Mouse (Mus musculus): ENCODE data around the gene Hsp90ab1.

Hsp90ab1 gene

DNA sequence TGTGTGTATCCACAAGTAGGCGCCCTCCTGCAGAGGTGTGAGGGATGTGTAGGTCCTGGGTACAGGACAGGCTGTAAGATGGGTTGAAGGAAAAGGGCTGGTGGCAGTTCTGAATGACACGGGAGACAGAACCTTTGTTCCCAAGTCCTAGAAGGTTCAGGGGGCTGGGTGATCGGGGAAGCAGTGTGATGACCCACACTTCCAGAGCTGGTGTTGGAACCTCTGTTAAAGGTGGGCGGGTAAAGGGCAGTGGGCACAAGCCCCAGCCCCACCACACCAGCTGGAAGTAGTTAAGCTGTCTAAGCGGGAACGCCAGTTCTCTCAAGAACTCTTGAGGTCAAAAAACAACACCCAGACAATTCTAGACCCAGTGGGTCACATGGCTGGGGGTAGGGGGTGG lies 17.3 kb upstream of the Hsp90ab1 start:
- Histone ChIP-seq H3K36me3 (ENCODE audit: control insufficient read depth, insufficient read depth, low read length, poor library complexity, severe bottlenecking) (no peaks in the 10 kb centered on the region), H3K27me3 (ENCODE audit: control insufficient read depth, insufficient read depth, low read length, poor library complexity, severe bottlenecking) (no peaks in the 10 kb centered on the region)
- no peak for DNase-seq (ENCODE audit: low read depth, low spot score)

DNA sequence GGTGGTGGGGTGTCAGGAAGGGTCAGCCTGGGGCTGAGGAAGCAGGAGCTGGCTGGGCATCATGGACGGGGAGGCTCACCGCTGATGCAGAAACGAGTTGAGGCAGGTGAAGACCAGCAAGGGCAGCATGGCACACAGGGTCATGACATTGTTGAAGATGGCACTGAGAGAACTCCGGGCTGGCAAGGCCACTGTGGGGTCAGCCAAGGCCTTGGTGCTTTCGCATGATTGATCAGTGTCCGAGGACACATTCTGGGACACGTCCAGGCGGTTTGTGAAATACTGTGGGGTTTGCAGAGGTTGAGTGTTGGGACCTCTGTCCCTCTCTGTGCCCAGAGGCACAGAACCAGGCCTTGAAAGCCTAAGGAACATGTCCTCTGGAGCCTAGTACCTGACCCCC lies 16.8 kb upstream of the Hsp90ab1 start:
- Histone ChIP-seq H3K36me3 (ENCODE audit: control insufficient read depth, insufficient read depth, low read length, poor library complexity, severe bottlenecking) (no peaks in the 10 kb centered on the region), H3K27me3 (ENCODE audit: control insufficient read depth, insufficient read depth, low read length, poor library complexity, severe bottlenecking) (no peaks in the 10 kb centered on the region)
- no peak for DNase-seq (ENCODE audit: low read depth, low spot score)

DNA sequence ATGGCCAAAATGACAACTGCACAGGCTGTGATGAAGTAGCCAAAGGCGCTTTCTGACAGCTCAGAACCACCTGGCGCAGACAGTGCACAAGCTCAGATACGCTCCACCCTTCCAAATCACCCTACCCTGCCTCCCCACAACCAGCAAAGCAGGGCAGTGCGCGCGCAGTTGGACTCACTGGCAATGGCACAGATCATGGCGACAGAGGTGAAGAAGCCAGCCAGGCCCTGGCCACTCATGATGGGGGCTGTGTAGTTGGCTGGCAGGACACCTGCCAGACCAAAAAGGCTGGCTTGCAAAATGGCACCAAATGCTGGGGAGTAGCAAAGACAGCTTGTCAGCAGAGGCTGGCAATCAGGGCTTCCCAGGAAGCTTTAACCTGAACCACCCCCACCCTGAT lies 16.2 kb upstream of the Hsp90ab1 start:
- no peaks in the 10 kb centered on the region for H3K36me3 ChIP-seq (ENCODE audit: control insufficient read depth, insufficient read depth, low read length, poor library complexity, severe bottlenecking)
- H3K27me3 ChIP-seq (ENCODE audit: control insufficient read depth, insufficient read depth, low read length, poor library complexity, severe bottlenecking): no peaks in the 10 kb centered on the region
- no peak for DNase-seq (ENCODE audit: low read depth, low spot score)

DNA sequence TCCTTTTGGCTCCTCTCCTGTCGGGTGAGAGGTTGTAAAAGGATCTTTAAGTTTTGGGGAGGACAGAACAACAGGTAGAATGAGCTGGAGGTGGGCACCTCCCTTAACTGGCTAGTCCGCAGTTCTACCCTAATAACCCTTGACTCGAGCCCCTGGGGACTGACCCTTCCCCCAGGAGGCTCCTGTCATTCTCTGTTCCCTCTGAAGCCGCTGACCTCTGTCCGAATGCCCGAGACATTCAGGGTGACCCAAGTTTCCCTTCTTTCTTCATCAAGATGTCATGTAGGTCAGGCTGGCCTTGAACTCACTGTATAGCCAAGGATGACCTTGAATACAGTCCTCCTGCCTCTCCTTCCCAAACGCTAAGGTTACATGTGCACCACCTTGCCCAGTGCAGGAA lies 15.3 kb upstream of the Hsp90ab1 start:
- DNase-seq (ENCODE audit: low read depth, low spot score): no peak
- no peaks in the 10 kb centered on the region for H3K27me3 ChIP-seq (ENCODE audit: control insufficient read depth, insufficient read depth, low read length, poor library complexity, severe bottlenecking)

DNA sequence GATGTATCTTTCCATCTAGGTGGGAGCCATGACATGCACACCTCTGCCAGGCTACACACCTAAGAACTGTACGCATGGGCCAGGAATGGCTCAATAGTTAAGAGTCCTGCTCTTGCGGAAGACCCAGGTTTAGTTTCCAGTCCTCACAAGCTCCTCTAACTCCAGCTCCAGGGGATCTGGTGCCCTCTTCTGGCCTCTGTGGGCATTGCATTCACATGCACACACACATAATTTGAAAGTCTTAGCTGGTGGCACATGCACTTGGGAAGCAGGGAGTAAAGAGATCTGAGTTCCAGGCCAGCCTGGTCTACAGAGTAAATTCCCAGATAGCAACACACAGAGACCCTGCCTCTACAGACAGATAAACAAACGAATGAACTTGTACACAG lies 13.4 kb upstream of the Hsp90ab1 start:
- Histone ChIP-seq H3K36me3 (ENCODE audit: control insufficient read depth, insufficient read depth, low read length, poor library complexity, severe bottlenecking) (no peaks in the 10 kb centered on the region), H3K27me3 (ENCODE audit: control insufficient read depth, insufficient read depth, low read length, poor library complexity, severe bottlenecking) (no peaks in the 10 kb centered on the region)
- peak; percentile 33 for DNase-seq (ENCODE audit: low read depth, low spot score)

More for the DNA sequence above, 15.3 kb upstream of the Hsp90ab1 start:
- H3K36me3 ChIP-seq (ENCODE audit: control insufficient read depth, insufficient read depth, low read length, poor library complexity, severe bottlenecking): no peaks in the 10 kb centered on the region

DNA sequence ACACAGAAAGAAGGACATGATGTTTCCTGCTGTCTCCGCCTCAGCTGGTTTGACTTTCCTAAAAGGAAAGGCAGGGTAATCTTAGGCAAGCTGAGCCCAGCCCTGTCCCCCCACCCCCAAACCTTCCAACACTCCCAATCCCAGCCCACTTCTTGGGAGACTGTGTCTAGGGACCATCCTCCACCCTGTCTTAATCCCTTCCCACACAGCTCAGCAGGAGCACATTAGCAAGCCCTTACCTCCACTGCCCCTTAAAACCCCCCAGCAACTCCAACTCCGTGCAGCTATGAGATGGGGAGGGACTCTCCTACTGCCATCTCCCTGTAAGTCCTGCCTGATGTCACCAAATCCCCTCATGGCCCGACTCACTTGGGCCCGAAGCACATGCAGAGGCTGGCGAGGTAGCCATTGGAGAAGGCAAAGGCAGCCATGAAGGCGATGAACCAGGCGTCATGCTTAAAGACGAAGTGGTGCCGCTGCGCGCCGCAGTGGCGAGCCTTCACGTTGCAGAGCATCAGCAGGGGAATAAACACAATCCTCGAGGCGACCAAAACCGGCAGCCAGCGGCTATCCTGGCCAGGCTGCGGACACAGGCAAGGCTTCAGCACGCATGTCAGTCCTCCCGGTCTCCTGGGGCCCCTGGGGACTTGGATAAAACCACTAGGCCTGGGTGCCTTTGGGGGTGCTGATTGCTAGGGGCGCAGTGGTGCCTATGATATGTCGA lies 12.8 kb upstream of the Hsp90ab1 start:
- no peaks in the 10 kb centered on the region for H3K27me3 ChIP-seq (ENCODE audit: control insufficient read depth, insufficient read depth, low read length, poor library complexity, severe bottlenecking)
- no peaks in the 10 kb centered on the region for H3K36me3 ChIP-seq (ENCODE audit: control insufficient read depth, insufficient read depth, low read length, poor library complexity, severe bottlenecking)

DNA sequence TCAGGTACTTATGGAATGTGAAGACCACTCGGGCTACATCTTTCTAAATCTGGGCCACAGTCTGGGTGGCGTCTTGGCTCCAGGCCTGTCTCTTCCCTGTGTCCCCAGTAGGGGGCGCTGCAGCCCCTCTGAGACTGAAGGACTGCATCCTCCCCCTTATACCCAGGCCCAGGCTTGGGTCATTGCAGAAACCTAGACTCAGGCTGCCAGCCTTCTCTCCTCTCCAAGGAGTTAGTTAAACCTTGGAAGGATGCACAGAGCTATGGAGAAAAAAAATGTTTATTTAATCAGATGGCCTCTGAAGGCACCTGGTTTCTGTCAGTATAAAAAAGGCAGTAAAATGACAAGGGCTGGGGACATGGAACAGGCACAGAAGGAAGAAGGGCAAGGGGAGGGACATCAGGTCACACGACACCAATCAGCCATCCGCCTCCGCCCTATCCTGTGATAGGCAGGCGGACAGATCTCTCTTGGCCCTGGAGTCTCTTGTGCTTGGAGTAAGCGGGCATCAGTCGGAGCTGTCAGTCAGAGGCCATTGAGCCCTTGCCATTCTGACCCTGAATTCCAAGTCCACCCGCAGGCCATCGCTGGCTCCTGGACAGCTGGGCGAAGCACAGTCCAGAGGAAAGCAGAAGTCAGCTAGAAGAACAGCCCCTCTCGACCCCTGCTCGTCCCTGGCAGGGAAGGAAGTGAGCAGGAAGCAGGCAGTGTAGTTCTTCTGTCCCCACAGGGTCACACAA lies 12.0 kb upstream of the Hsp90ab1 start:
- no peaks in the 10 kb centered on the region for H3K27me3 ChIP-seq (ENCODE audit: control insufficient read depth, insufficient read depth, low read length, poor library complexity, severe bottlenecking)
- peak; percentile 74 for DNase-seq (ENCODE audit: low read depth, low spot score)
- H3K36me3 ChIP-seq (ENCODE audit: control insufficient read depth, insufficient read depth, low read length, poor library complexity, severe bottlenecking): no peaks in the 10 kb centered on the region

More for the DNA sequence above, 12.8 kb upstream of the Hsp90ab1 start:
- DNase-seq (ENCODE audit: low read depth, low spot score): no peak

DNA sequence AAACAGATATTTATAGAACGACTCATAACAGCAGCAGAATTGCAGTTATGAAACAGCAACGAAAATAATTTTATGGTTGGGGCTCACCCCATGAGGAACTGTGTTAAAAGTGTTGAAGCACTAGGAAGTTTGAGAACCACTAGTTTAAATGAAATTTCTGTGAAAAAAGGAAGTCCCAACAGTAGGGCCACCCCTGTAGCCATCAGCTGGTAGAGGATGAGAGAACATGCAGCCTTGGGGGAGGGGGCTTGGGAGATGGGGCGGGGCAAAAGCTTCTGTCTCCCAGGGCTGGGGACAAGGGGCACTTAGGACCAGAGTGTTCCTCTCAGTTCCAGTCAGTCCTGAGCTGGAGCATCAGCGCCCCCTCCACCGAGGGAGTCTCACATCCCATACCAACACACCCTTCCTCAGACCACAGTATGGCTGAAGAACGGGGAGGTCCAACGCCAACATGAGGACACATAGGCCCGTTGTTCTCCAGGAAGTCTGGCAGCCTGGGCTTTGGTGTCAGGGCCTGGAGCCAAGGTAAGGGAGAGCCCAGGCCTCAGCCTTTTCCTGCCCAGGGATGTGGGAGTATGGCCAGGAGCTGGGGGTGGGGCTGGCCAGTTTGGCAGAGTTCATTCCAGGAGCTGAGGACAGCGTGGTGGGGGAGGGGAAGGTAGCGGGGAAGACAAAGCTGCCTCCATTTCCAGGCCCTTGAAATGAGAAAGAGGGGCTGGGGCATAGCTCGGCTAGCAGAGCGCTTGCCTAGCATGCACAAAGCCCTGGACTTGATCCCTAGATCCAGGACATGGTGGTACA lies 11.2 kb upstream of the Hsp90ab1 start:
- Histone ChIP-seq H3K27me3 (ENCODE audit: control insufficient read depth, insufficient read depth, low read length, poor library complexity, severe bottlenecking) (no peaks in the 10 kb centered on the region), H3K36me3 (ENCODE audit: control insufficient read depth, insufficient read depth, low read length, poor library complexity, severe bottlenecking) (no peaks in the 10 kb centered on the region)
- peak; percentile 55 for DNase-seq (ENCODE audit: low read depth, low spot score)

DNA sequence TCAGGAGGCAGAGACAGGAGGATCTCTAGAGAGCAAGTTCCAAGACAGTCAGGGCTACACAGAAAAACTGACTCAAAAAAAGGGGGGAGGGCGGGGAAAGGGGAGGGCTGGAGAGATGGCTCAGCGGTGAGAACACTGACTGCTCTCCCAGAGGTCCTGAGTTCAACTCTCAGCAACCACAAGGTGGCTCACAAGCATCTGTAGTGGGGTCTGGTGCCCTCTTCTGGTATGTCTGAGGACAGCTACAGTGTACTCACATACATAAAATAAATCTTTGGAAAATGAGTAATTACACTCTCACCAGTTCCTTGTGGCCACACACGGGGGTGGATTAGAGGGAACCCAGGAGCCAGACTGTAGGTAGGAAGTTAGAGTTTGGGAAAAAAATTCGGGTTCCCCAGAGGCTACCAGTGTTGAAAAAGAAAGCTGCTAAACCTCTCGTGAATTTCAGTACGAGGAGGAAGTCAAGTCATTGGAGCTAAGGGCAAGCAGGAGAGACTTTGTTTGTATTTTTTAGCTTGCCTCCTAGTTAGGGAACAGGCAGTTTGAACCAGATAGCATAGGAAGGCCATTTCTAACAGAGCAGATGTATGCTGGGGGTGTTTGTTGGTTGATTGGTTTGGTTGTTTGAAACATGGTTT lies 9.8 kb upstream of the Hsp90ab1 start:
- Histone ChIP-seq H3K36me3 (ENCODE audit: control insufficient read depth, insufficient read depth, low read length, poor library complexity, severe bottlenecking) (no peaks in the 10 kb centered on the region), H3K27me3 (ENCODE audit: control insufficient read depth, insufficient read depth, low read length, poor library complexity, severe bottlenecking) (no peaks in the 10 kb centered on the region)
- peak; percentile 78 for DNase-seq (ENCODE audit: low read depth, low spot score)

DNA sequence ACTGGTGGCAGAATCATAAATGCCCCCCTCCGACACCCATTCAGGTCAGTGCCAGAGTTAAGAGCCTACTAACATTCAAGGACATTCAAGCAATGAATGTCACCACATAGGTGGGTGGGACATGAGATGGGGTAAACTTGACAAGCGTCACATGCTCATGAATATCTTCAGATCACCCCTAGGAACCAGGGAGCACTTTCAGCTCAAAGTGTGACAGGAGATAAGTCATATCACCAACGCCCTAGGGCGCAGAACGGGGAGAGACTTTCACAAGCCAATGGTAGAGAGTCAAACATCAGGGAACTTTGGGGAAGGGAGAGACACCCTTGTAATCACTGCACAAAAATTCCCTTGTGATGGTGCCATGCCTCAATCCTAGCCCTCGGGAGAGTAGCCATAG lies 9.1 kb upstream of the Hsp90ab1 start:
- H3K27me3 ChIP-seq (ENCODE audit: control insufficient read depth, insufficient read depth, low read length, poor library complexity, severe bottlenecking): no peaks in the 10 kb centered on the region
- H3K36me3 ChIP-seq (ENCODE audit: control insufficient read depth, insufficient read depth, low read length, poor library complexity, severe bottlenecking): no peaks in the 10 kb centered on the region
- no peak for DNase-seq (ENCODE audit: low read depth, low spot score)

DNA sequence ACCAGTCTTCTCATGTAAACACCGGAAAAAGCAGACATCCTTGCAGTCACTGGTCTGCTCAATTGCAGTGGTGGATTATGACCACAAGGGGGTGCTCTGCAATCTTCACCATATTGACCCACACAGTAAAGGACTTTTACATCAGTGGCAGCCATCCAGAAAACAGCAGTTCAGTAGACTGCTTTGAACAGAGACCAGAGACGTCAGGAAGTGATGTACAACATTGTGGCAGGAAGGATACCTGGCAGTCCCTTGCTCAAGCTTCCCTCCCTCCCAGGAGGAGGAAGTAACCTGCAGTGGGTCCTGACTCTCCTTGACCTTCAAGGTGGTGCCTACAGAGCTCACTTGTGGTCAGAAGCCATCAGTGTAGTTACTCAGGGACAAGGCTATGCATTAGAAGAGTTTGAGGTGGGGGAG lies 8.5 kb upstream of the Hsp90ab1 start:
- Histone ChIP-seq H3K36me3 (ENCODE audit: control insufficient read depth, insufficient read depth, low read length, poor library complexity, severe bottlenecking) (no peaks in the 10 kb centered on the region), H3K27me3 (ENCODE audit: control insufficient read depth, insufficient read depth, low read length, poor library complexity, severe bottlenecking) (no peaks in the 10 kb centered on the region)
- peak; percentile 88 for DNase-seq (ENCODE audit: low read depth, low spot score)

DNA sequence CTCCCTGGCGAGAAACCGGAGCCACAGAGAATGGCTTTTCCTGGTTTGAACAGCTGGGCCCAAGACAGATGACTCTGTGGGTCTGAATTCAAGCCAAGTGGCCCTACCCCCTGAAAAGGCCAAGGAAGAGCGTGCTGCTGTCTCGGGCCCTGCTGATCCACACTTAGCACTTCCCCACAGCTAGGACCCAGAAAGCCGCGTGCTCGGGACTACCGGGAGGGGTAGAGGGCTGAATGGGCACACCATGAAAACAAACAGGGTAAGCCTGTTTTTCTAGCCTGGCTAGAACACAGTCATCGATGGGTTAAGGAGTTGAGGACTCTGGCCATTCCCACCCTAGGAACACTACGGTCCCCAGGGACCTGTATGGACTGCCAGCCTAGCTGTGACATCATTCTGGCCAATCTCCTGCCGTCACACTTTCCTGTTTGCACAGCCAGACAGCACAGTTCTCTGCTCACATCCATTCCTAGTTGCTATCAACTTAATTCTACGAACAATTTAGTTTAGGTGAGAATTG lies 7.9 kb upstream of the Hsp90ab1 start:
- Histone ChIP-seq H3K36me3 (ENCODE audit: control insufficient read depth, insufficient read depth, low read length, poor library complexity, severe bottlenecking) (no peaks in the 10 kb centered on the region), H3K27me3 (ENCODE audit: control insufficient read depth, insufficient read depth, low read length, poor library complexity, severe bottlenecking) (no peaks in the 10 kb centered on the region)
- peak; percentile 41 for DNase-seq (ENCODE audit: low read depth, low spot score)

DNA sequence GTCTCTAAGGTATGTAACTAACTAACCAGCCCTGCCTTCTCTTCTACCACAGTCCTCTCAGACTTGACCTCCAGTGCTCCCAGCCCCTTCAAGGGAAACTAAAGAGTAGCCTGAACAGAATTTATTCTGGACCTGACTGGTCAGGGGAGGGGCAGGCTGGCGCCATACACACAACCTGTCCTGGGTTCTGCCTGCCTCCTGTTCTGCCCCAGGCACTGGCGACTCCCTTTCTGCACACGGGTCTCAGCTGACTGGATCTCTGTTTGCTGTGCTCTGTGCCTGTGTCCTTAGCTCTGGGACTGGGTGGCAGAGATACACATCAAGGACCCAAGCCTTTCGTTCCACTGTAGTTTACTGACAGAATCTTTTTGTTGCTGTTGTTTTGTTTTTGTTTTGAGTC lies 6.5 kb upstream of the Hsp90ab1 start:
- H3K27me3 ChIP-seq (ENCODE audit: control insufficient read depth, insufficient read depth, low read length, poor library complexity, severe bottlenecking): no peaks in the 10 kb centered on the region
- no peaks in the 10 kb centered on the region for H3K36me3 ChIP-seq (ENCODE audit: control insufficient read depth, insufficient read depth, low read length, poor library complexity, severe bottlenecking)
- DNase-seq (ENCODE audit: low read depth, low spot score): no peak

DNA sequence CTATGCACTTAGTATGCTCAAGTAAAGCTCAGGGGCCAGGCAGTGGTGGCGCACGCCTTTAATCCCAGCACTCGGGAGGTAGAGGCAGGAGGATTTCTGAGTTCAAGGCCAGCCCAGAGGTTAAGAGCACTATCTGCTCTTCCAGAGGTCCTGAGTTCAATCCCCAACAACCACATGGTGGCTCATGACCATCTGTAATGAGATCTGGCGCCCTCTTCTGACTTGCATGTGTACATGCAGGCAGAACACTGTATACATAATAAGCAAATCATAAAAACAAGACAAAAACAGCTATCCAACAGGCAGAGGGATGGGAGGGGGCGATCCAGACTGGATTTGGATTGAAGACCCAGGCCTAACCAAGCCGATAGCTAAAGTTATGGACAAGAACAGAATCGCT lies 5.8 kb upstream of the Hsp90ab1 start:
- Histone ChIP-seq H3K36me3 (ENCODE audit: control insufficient read depth, insufficient read depth, low read length, poor library complexity, severe bottlenecking) (no peaks in the 10 kb centered on the region), H3K27me3 (ENCODE audit: control insufficient read depth, insufficient read depth, low read length, poor library complexity, severe bottlenecking) (no peaks in the 10 kb centered on the region)
- DNase-seq (ENCODE audit: low read depth, low spot score): peak; percentile 67

All from splenic B cell, adult 2 months (primary cell).